Mouse (Mus musculus) stomach, embryonic 15.5 days (tissue): ENCODE measurements around the gene Ltbp3. TPM values are rescaled to one million over a fixed set of nuclear protein-coding genes. Genes with fewer than 3 reads are reported as not detected.

Experiments
- ATAC-seq: fragments of 200-750 bp; cut with Nextera tagmentation; 2 replicates; pipeline ENCODE4 v1.8.0; 2017; ENCODE audit warnings: low read depth, moderate number of reproducible peaks, moderate TSS enrichment; ENCODE audit not compliant: insufficient read depth, low FRiP score
- H3K27ac ChIP-seq: fragments of 300-500 bp; sonication (generic); 2 replicates; pipeline ENCODE4 v1.5.1; 2015; ENCODE audit warnings: mild to moderate bottlenecking, inconsistent platforms
- H3K27me3 ChIP-seq: fragments of 300-500 bp; sonication (generic); replicated peaks from 2 replicates; pipeline ENCODE4 v1.6.1; 2015; ENCODE audit warnings: inconsistent platforms
- H3K36me3 ChIP-seq: fragments of 300-500 bp; sonication (generic); 2 replicates; pipeline ENCODE4 v1.6.1; 2015; ENCODE audit warnings: inconsistent platforms
- H3K4me1 ChIP-seq: fragments of 300-500 bp; sonication (generic); 2 replicates; pipeline ENCODE4 v1.6.1; 2015; ENCODE audit warnings: inconsistent platforms
- H3K4me2 ChIP-seq: fragments of 300-500 bp; sonication (generic); 2 replicates; pipeline ENCODE4 v1.6.1; 2015; ENCODE audit warnings: mild to moderate bottlenecking, inconsistent platforms
- H3K4me3 ChIP-seq: fragments of 300-500 bp; sonication (generic); replicated peaks from 2 replicates; pipeline ENCODE4 v1.5.1; 2015; ENCODE audit warnings: inconsistent platforms
- H3K9ac ChIP-seq: fragments of 300-500 bp; sonication (generic); 2 replicates; pipeline ENCODE4 v1.6.1; 2015; ENCODE audit warnings: inconsistent platforms
- H3K9me3 ChIP-seq: fragments of 300-500 bp; sonication (generic); 2 replicates; pipeline ENCODE4 v1.6.1; 2016; ENCODE audit warnings: inconsistent platforms
- WGBS: fragments of 180-500 bp; shearing (Covaris S2); methylation state at CpG from one replicate; pipeline ENCODE4 v1.1.7; 2015; 5-methylcytosine and 5-hydroxymethylcytosine counted together
- polyA plus RNA-seq: library from polyadenylated mRNA; unstranded; fragments of >200 nt; fragmentation: Nextera tagmentation; extraction: Ambion mirVana; gene quantifications from 2 replicates; pipeline ENCODE4 v1.2.1, GENCODE M21; 2015

Gene Ltbp3
- polyA plus RNA-seq, 1 experiment from 2014 or later = 30.6 TPM

DNA sequence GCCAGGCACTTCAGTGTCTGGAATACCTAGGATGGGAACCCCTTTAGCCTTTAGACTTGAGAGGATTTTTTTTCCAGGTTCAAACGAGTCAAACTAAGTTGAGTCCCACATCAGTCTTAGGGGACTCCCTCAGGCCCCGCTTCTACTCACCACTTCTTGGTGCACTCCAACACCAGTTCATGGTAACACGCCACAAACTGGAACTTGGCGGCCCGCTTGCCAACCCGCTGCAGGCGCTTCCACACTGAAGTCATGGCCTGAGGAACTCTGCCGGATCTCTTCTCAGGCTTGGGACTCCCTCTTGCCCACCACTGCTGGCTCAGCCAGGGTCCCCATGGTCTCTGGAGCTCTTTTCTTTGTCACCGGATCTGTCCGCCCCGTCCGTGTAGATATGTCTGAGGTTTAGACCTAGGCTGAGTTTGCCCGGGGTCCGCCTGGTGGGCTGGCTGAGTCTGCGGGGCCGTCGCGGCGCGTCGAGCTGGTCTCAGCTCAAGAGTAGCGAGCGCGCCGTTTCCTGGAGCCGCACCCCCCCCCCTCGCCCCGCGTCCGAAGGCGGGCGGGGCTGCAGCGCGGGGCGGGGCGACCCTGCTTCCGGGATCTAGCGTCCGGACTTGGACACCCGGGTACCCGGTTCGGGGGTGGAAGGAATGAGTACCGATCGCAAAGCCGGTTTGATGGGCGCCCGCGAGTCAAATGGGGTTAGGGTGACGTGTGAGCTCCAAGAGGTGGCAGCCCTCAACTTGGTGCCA lies 14.8 kb upstream of the Ltbp3 start, which contains the start of gene Ehbp1l1:
Gene Ehbp1l1, minus strand, starts transcription at position 551 of the 749 bp plus-strand sequence.
- H3K36me3 ChIP-seq = peaks cover 18% of the 10 kb centered on the region
- H3K4me2 ChIP-seq = peak within 1 kb of the TSS; percentile 88
- no peaks in the 10 kb centered on the region for H3K27me3 ChIP-seq
- ATAC-seq = peak; percentile 35; the same call in 1 of the 2 replicates
- H3K4me3 ChIP-seq = peak within 1 kb of the TSS; percentile 89
- 6% methylated on average over 49 of the region's 49 CpGs for WGBS
- no peaks in the 10 kb centered on the region for H3K9me3 ChIP-seq
- H3K4me1 ChIP-seq = peaks cover 60% of the 10 kb centered on the region
- H3K9ac ChIP-seq = peak within 1 kb of the TSS; percentile 56; the same call in 1 of the 2 replicates
- H3K27ac ChIP-seq = peak within 1 kb of the TSS; percentile 81

- Histone ChIP-seq H3K36me3 (peaks cover 9% of the 10 kb centered on the region; the same call in 1 of the 2 replicates), H3K27ac (peak overlapping the region; percentile 81), H3K27me3 (no peaks in the 10 kb centered on the region), H3K9me3 (no peaks in the 10 kb centered on the region), H3K4me1 (peaks cover 67% of the 10 kb centered on the region), H3K4me2 (peak overlapping the region; percentile 88), H3K4me3 (peak overlapping the region; percentile 89), H3K9ac (peak overlapping the region; percentile 38; the same call in 1 of the 2 replicates)
- ATAC-seq = peak; percentile 5; the same call in 1 of the 2 replicates
- 60% methylated on average over 15 of the region's 15 CpGs for WGBS
These were observed 13.6 kb upstream of the Ltbp3 start for GRCm38 (mm10) chr19:5726961-5727578.

DNA sequence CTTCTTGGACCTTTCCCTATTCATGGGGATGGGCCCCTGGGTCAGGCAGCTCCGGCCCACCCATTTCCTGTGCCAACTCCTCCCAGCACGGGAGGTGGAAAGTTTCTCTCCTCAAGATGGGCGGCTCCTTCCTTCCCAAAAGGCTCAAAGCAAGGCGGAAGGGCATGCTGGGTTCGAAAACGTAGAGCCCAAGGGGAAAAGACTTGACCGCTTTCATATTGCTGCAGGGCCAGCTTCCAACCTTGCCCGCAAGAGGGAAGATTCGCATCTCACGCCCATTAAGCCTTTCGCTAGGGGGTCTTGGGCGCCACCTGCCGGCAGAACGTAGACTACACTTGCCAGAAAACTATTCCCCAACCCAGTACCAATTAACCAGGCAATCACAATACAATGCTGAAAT lies 13.0 kb upstream of the Ltbp3 start:
- H3K4me2 ChIP-seq = peak overlapping the region; percentile 88
- H3K9me3 ChIP-seq = no peaks in the 10 kb centered on the region
- no peak for ATAC-seq
- peak overlapping the region; percentile 38; the same call in 1 of the 2 replicates for H3K9ac ChIP-seq
- no peaks in the 10 kb centered on the region for H3K27me3 ChIP-seq
- peak overlapping the region; percentile 81 for H3K27ac ChIP-seq
- H3K4me1 ChIP-seq = peaks cover 67% of the 10 kb centered on the region
- peak overlapping the region; percentile 89 for H3K4me3 ChIP-seq
- peaks cover 4% of the 10 kb centered on the region; the same call in 1 of the 2 replicates for H3K36me3 ChIP-seq
- WGBS = 2% methylated on average over 14 of the region's 14 CpGs

GRCm38 (mm10) chr19:5728631-5729443 lies 11.9 kb upstream of the Ltbp3 start:
- Histone ChIP-seq H3K36me3 (no peaks in the 10 kb centered on the region), H3K27ac (peak overlapping the region; percentile 90), H3K4me3 (peak overlapping the region; percentile 89), H3K4me1 (peaks cover 66% of the 10 kb centered on the region), H3K27me3 (no peaks in the 10 kb centered on the region), H3K4me2 (peak overlapping the region; percentile 88), H3K9ac (peak overlapping the region; percentile 99), H3K9me3 (no peaks in the 10 kb centered on the region)
- WGBS = 8% methylated on average over 37 of the region's 37 CpGs
- ATAC-seq = no peak

DNA sequence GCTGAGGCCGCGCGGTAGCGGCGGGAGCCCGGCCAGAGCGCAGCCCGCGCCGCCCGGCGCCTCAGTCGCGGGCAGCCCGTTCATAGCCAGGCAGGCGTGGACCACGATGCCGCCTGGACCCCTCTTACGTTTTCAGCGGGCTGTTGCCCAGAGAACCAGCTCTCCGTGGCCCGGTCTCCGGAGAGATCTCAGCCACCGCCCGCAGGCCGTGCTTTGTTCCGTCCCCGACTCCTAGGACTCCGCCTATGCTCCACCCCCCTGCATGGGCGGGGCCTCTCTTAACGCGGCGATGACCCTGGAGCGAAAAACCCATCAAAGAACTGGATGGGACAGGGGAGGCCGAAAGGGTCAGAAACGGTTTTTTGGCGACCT lies 11.3 kb upstream of the Ltbp3 start, which contains the start of gene Fam89b:
Gene Fam89b, minus strand, starts transcription at position 210 of the 372 bp plus-strand sequence.
- under 1% methylated on average over 36 of the region's 37 CpGs for WGBS
- H3K4me3 ChIP-seq = peak within 1 kb of the TSS; percentile 89
- no peaks in the 10 kb centered on the region for H3K36me3 ChIP-seq
- peak; percentile 64 for ATAC-seq
- no peaks in the 10 kb centered on the region for H3K9me3 ChIP-seq
- H3K4me1 ChIP-seq = peaks cover 60% of the 10 kb centered on the region
- H3K4me2 ChIP-seq = peak within 1 kb of the TSS; percentile 88
- no peaks in the 10 kb centered on the region for H3K27me3 ChIP-seq
- H3K9ac ChIP-seq = peak within 1 kb of the TSS; percentile 99
- H3K27ac ChIP-seq = peak within 1 kb of the TSS; percentile 90

DNA sequence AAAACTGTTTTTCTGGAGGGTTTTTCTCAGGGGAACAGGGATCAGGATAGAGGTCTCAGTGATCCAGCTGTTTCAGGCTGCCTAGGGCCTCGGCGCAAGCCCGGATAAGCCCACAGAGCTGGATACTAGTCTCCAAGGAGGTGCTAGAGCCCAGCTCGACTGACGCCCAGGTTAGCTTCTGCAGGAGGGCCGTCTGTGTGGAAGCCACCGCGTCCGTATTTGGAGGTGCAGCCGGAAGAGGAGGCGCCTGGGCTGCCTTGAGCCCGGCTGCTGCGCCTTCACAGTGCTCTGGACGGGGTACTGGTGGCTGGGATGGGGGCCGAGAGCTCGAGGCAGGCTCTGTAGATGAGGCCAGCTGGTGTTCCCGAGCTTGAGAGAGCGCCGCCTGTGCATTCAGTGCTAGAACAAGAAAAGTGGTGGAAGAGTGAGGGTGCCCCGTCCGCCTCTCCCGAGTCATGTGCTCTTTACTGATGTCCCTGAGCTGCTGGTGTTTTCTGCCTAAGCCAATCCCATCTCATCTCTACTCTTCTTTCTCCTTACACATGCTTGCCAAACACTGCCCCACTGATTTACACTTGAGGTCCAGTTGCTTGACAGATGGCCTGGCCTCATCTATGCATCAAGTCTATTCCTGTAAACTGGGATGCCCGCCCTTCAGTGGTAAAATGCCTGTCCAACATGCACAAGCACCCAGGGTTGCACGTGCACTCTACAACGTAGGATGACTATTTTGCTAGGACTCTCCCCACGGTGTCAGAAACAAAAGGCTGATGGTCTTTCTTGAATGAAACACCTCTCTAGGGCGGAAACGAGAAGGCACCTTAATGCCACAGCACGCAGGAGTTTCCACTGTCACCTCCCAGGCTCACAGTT lies 10.2 kb upstream of the Ltbp3 start:
- H3K4me2 ChIP-seq = peak overlapping the region; percentile 87
- H3K27ac ChIP-seq = no peak overlapping the region
- no peak for ATAC-seq
- WGBS = 74% methylated on average over 29 of the region's 29 CpGs
- H3K27me3 ChIP-seq = no peaks in the 10 kb centered on the region
- no peaks in the 10 kb centered on the region for H3K9me3 ChIP-seq
- H3K4me1 ChIP-seq = peaks cover 49% of the 10 kb centered on the region
- H3K36me3 ChIP-seq = no peaks in the 10 kb centered on the region
- H3K4me3 ChIP-seq = peak overlapping the region; percentile 69
- H3K9ac ChIP-seq = peak overlapping the region; percentile 68

DNA sequence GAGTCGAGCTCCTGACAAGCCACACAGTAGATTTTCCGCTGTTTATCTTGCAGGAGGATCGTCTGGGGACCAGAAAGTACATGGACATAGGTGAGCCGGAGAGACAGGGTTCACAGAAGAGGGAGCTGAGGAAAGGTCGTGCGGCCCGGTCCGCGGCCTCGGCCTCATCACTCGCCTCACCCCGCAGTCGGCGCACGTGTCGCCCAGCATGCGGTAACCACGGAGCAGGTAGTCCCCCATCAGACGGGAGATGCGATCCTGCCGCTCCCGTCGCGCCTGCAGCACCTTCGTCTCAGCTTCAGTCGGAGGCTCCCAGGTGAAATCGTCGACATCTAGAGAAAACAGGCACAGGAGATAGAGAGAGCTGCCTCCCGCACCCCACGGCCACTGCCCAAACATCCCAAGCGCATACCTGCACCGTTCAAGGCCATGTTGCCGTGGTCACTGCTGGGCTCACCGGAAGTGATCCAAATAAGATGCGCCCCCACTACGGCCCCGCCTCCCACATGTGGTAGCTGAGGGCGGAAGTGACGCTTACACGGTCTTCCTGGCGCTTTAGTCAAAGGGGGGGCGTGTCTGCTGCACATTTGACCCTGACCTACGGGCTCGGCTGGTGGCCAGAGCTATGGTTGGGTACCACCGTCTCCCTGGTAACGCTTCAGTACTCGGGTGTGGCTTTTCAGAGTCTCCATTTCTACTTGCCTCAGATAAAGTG lies 9.3 kb upstream of the Ltbp3 start:
- peak overlapping the region; percentile 87 for H3K4me2 ChIP-seq
- H3K4me1 ChIP-seq = peaks cover 42% of the 10 kb centered on the region
- no peaks in the 10 kb centered on the region for H3K27me3 ChIP-seq
- H3K9ac ChIP-seq = peak overlapping the region; percentile 68
- peak; percentile 82 for ATAC-seq
- H3K4me3 ChIP-seq = peak overlapping the region; percentile 69
- H3K9me3 ChIP-seq = no peaks in the 10 kb centered on the region
- WGBS = under 1% methylated on average over 47 of the region's 47 CpGs
- no peak overlapping the region for H3K27ac ChIP-seq
- no peaks in the 10 kb centered on the region for H3K36me3 ChIP-seq

GRCm38 (mm10) chr19:5734325-5734724 lies 6.4 kb upstream of the Ltbp3 start:
- Histone ChIP-seq H3K9ac (no peak overlapping the region), H3K4me2 (no peak overlapping the region), H3K36me3 (no peaks in the 10 kb centered on the region), H3K9me3 (no peaks in the 10 kb centered on the region), H3K4me1 (peaks cover 20% of the 10 kb centered on the region), H3K27ac (no peak overlapping the region), H3K27me3 (no peaks in the 10 kb centered on the region), H3K4me3 (no peak overlapping the region)
- 80% methylated on average over 9 of the region's 9 CpGs for WGBS
- ATAC-seq = no peak

DNA sequence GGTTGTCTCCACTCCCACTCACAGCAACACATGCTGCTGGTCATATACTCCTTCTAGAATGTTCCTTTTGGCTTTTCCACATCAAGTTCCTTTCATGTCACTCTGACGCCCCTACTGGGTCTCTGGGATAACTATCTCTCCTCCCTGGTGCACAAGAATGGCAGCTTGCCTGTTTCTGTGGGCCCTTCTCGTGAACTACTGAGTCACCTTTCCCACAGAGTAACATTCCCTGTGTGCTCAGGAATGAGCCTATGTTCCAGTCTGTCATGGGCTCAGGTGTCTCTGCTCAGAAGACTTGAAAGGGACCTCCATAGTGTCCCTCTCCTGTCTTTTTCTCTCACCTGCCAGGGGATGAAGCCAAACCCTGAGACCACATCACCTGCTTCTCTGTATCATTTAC lies 1.3 kb upstream of the Ltbp3 start:
- Histone ChIP-seq H3K36me3 (no peaks in the 10 kb centered on the region), H3K27ac (no peak overlapping the region), H3K4me1 (peaks cover 29% of the 10 kb centered on the region), H3K4me2 (no peak overlapping the region), H3K9me3 (no peaks in the 10 kb centered on the region), H3K9ac (no peak overlapping the region), H3K4me3 (no peak overlapping the region), H3K27me3 (0 out of 2 replicates have a peak, but pooled peaks cover 2% of the 10 kb centered on the region)
- no peak for ATAC-seq
- WGBS = 56% methylated on average over 2 of the region's 2 CpGs

DNA sequence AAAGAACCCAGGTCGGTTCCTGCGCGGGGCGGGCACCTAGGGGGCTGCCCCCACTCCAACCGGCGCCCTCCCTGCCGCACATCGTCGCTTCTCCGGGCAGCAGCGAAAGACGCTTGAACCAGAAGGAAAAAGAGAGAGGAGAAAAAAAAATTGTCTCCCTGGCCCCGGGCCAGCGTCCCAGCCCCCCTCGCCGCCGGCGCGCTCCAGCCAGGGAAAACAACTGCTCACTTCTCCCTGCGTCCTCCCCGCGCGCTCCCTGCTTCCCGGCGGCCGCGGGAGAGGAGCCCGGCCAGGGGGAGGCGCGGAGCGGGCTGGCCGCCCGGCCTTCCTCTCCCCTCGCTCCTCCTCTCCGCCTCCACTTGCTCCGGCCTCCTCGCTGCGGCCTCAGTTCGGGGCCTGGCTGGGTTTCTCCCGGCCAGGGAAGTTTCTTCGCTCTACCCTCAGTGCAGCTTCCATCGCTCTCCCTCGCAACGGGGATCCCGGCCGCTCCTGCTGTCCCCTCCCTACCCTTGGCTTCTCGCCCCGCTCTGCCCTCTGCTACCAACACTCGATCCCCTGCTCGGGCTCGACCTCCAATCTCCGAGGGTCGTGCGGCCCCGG lies 1.0 kb downstream of the Ltbp3 start:
- H3K4me3 ChIP-seq = peak overlapping the region; percentile 68
- H3K27ac ChIP-seq = peak overlapping the region; percentile 91
- ATAC-seq = peak; percentile 80
- H3K9me3 ChIP-seq = no peaks in the 10 kb centered on the region
- no peaks in the 10 kb centered on the region for H3K36me3 ChIP-seq
- peaks cover 45% of the 10 kb centered on the region for H3K4me1 ChIP-seq
- H3K4me2 ChIP-seq = peak overlapping the region; percentile 97
- peaks cover 11% of the 10 kb centered on the region; the same call in 1 of the 2 replicates for H3K27me3 ChIP-seq
- WGBS = 2% methylated on average over 53 of the region's 55 CpGs
- H3K9ac ChIP-seq = peak overlapping the region; percentile 58
